ENCODE assay signal across 8 mouse cellular contexts in the genomic region with DNA sequence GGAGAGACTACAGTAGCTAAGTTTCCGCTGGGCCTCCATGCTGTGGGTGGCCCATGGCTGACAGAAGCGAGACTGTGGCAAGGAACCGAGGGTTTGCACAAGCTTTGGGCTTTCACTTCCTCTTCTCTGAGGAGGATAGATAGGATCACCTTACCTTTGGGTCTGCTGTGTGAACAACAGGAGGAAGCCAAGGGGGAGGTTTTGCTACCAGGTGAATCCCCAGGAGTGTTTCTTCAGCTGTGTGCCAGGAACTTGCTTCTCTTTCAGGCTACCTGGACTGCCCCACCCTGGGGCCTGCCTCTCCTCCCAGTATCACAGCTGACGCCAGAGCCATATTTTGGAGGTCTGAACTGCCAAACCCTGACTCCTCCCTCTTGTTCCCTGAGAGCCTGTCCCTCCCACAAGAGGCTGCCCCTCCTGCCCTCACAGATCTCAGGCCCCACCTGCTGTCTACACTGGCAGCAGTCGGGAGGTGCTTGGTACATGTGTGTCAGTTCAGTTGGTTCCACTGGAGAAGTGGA. TPM values are rescaled to one million over a fixed set of nuclear protein-coding genes. Genes with fewer than 3 reads are reported as not detected.
DNase-seq lines count a peak whose midpoint lies in the region; ATAC-seq and TF ChIP-seq lines count a peak whose summit lies in the region.

No protein-coding gene starts in this region.

- H3K4me2 ChIP-seq in kidney, postnatal 0 days (ENCODE audit: low read length), result no peak overlapping the region

- WGBS in heart, adult 2 months, result 26% methylated on average over 5 of the region's 5 CpGs
- 37% methylated on average over 5 of the region's 5 CpGs for WGBS in kidney, postnatal 0 days

- no peak overlapping the region for H3K9ac ChIP-seq in heart, adult 2 months (ENCODE audit: low read depth, low read length)
- H3K9ac ChIP-seq in kidney, postnatal 0 days (ENCODE audit: low read depth, low read length), result no peak overlapping the region

- TF ChIP-seq CTCF in heart, adult 2 months (IDR thresholded peaks at IDR 0.05), result peak; percentile 40
- no peak for TF ChIP-seq CTCF in kidney, postnatal 0 days (IDR thresholded peaks at IDR 0.05; ENCODE audit: low read depth)

- peak; percentile 49; the same call in 1 of the 2 replicates for TF ChIP-seq POLR2A in heart, adult 2 months (IDR thresholded peaks at IDR 0.05; ENCODE audit: insufficient read depth, low read depth, low read length)

- no peaks in the 10 kb centered on the region for H3K27me3 ChIP-seq in heart, adult 2 months (ENCODE audit: control insufficient read depth, insufficient read depth, low read length)
- no peaks in the 10 kb centered on the region for H3K27me3 ChIP-seq in kidney, postnatal 0 days (ENCODE audit: insufficient read depth, low read length)

- H3K4me3 ChIP-seq in heart, adult 2 months, result no peak overlapping the region
- no peak overlapping the region for H3K4me3 ChIP-seq in kidney, postnatal 0 days (replicated peaks; ENCODE audit: low read depth, low read length)

- H3K4me1 ChIP-seq in heart, adult 2 months (ENCODE audit: control insufficient read depth, insufficient read depth, low read length), result peaks cover 31% of the 10 kb centered on the region
- peaks cover 42% of the 10 kb centered on the region for H3K4me1 ChIP-seq in kidney, postnatal 0 days (replicated peaks; ENCODE audit: insufficient read depth, low read length)

- ATAC-seq in kidney, postnatal 0 days (replicated peaks; ENCODE audit: low FRiP score, low read depth), result no peak

- H3K36me3 ChIP-seq in heart, adult 2 months (ENCODE audit: control insufficient read depth, insufficient read depth, low read length), result 0 out of 2 replicates have a peak, but pooled peaks cover 3% of the 10 kb centered on the region
- H3K36me3 ChIP-seq in kidney, postnatal 0 days (ENCODE audit: insufficient read depth, low read length), result no peaks in the 10 kb centered on the region

- no peaks in the 10 kb centered on the region for H3K9me3 ChIP-seq in kidney, postnatal 0 days (replicated peaks; ENCODE audit: low read length)

- intact Hi-C loops in heart, adult 2 months (cut with DNase I), result loop anchor here (5.0 kb wide), 1 partner anchor 138 kb away; the partner anchor contains the start of gene Arpin

- H3K27ac ChIP-seq in heart, adult 2 months, result peak overlapping the region; percentile 52
- H3K27ac ChIP-seq in kidney, postnatal 0 days, result peak overlapping the region; percentile 36; the same call in 1 of the 2 replicates

- DNase-seq in CD4-positive, CD25-positive, alpha-beta regulatory T cell, adult 2 months (ENCODE audit: low read depth, low spot score), result peak; percentile 62
- DNase-seq in ZHBTc4 (ENCODE audit: low read depth, low spot score), result peak; percentile 36
- peak; percentile 65 to 79 for DNase-seq in heart, adult 2 months
- DNase-seq in kidney, postnatal 0 days (ENCODE audit: low spot score), result no peak
- DNase-seq in lung, postnatal 36 days, result peak; percentile 91
- DNase-seq in thymus, postnatal 14 days, result peak; percentile 36
- no peak for DNase-seq in cerebellum, adult 8-10 months
- DNase-seq in ovary, adult 18-20 months (ENCODE audit: low spot score), result no peak

- H3K79me2 ChIP-seq in heart, adult 2 months (replicated peaks; ENCODE audit: control insufficient read depth, insufficient read depth, low read length), result no peaks in the 10 kb centered on the region

- TF ChIP-seq EP300 in heart, adult 2 months (IDR thresholded peaks at IDR 0.05; ENCODE audit: insufficient read depth, low read depth, low read length), result 0 out of 2 replicates have a peak, but pooled peaks have one; percentile 49

RNA-seq across cellular contexts. Expression of gene Idh2, which starts 40.2 kb away (rescaled TPM):
- total RNA-seq in heart, adult 2 months (2021), result 1,000 to 10,000 TPM; 1,877 to 2,293 TPM
- 1,651 and 1,954 TPM in 2 replicates for polyA plus RNA-seq in heart, adult 2 months (2012; rRNA removed)
- polyA plus RNA-seq in kidney, postnatal 0 days (2015; fragmentation: Nextera tagmentation; extraction: Ambion mirVana), result 630 and 689 TPM in 2 replicates

RNA-seq across cellular contexts. Expression of gene Zfp710, which starts 50.4 kb away (rescaled TPM):
- total RNA-seq in heart, adult 2 months (2021), result 10 to 100 TPM; 26.9 to 32.2 TPM
- 33.4 and 35.5 TPM in 2 replicates for polyA plus RNA-seq in heart, adult 2 months (2012; rRNA removed)
- 14.8 and 15.3 TPM in 2 replicates for polyA plus RNA-seq in kidney, postnatal 0 days (2015; fragmentation: Nextera tagmentation; extraction: Ambion mirVana)

Comparison
In these comparisons a context has a peak if more than half of its experiments do, and no peak if none do; other contexts are left out.
1. DNase-seq: peak in CD4-positive, CD25-positive, alpha-beta regulatory T cell, adult 2 months (single experiment), ZHBTc4 (single experiment), heart, adult 2 months (2 of 2), lung, postnatal 36 days (single experiment) and thymus, postnatal 14 days (single experiment); none in kidney, postnatal 0 days (single experiment), cerebellum, adult 8-10 months (single experiment) and ovary, adult 18-20 months (single experiment).